Mouse (Mus musculus): Measurements from ENCODE around the gene Gla.
"Not testable (repeated sequence)": the region's sequence is repeated elsewhere in the genome, so short reads cannot be mapped to it uniquely, and the experiment has no call there.

The Gla gene

DNA sequence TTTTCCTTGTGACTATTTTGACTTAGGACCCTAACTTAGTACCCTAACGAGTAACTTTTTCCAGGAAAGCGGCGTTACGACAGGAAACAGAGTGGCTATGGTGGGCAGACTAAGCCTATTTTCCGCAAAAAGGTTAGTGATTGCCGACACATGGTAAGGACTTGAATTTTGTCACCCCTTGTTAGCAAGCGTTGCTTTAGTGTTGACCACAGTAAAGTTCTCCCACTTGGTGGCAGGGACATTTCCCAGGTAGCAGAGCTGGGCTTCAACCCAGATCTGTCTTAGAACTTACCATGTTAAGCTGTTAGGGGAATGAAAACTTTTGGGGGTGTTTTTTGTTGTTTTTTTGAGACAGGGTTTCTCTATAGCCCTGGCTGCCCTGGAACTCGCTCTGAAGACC lies 14.5 kb downstream of the Gla start:
- DNase-seq = no peak

GRCm38 (mm10) chrX:134585103-134586002 lies 15.6 kb downstream of the Gla start, which contains the start of gene Rpl36a:
TSS of gene Rpl36a (plus strand) at chrX:134585654.
- peak; percentile 86 for DNase-seq

GRCm38 (mm10) chrX:134582888-134583669 lies 17.8 kb downstream of the Gla start, which contains the start of gene Btk:
TSS of gene Btk (minus strand) at chrX:134583570.
- no peak for DNase-seq

DNA sequence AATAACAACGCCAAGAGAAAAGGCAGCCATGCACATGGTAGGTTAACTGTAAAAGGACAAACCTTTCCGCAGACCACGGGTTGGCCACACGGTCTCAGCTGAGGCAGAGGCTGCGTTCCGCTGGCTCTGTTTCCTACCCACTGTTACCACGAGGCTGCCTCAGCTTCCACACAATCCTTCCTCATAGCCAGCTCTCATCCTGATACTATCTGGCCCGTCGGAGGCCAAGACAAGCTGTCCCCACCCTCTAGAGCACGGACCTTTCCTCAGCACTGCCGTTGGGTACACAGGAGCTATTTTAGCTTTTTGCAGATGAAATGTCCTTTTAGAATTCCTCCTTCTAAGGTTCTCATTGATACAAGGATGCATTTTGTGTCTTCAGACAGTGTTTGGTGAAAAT lies 18.7 kb downstream of the Gla start:
- DNase-seq = no peak

DNA sequence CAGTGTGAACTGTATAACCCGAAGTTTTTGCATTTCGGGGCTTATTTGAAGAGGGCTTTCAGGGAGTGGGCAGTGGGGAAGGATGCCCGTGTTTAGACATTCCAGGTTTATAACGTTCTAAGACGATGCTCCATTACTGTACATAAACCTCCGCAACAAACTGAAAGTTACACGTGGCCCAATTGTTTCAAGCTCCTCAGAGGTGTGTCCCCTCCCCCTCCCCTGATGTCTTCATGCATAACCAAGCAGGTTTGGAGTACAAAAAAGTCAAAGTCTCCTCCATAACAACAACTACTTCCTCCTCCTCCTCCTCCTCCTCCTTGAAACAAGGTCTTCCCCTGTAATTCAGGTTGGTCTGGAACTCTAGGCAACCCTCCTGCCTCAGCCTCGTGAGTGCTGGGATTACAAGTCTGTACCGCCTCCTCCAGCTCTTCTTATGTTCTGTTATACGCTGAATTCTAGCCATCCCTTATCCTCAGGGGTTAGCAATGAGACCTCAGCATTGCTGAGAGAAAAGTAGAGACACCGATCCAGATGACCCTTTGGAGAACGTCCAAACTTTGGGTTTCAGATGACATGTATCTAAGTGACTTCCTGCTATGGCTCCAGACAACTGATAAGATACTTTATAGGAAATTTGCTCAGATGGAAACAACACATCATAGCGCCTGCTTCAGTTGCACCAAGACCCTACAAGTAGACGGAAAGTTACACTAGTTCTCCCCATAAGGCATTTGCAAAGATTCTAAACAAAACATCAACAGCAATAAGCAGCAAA lies 20.2 kb downstream of the Gla start:
- DNase-seq = no peak

GRCm38 (mm10) chrX:134577896-134578295 lies 23.0 kb downstream of the Gla start:
- no peak for DNase-seq

- DNase-seq = no peak
Observed at GRCm38 (mm10) chrX:134566536-134567222, 34.2 kb downstream of the Gla start.

DNA sequence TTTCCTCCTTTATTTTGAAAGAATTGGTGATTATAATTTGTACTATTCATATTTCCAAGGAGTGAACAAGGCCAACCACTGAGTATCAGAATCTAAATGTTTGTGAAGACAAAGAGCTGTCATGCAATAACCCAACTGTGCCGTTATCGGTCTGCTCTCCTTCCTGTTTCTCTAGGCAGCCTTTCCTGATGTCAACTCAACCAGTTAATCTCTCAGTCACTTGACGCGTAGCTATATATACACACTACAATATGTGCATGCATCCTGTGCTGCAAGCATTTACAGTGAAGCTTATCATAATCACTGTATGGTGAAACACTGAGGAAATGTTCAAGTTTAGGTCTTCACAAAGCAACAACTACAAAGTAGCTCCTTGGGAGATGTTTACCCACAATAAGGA lies 36.6 kb downstream of the Gla start:
- DNase-seq = no peak

DNA sequence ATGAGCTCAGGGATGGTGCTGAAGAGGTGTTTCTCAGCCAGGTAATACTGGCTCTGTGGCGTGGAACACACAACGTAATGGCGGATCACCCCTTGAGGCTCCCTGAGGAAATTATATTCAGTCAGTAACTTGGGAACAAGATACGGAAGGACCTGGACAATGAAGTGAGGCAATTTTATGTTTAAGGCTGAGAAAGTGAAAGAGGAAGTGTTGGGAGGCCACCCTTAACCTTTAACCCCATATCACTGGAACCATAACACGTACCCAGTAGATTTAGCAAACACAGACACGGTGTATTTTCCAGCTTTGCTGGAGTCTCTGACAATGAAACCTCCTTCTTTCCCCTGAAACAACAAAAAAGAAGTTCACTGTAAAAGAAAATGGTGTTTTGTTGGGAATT lies 46.5 kb downstream of the Gla start:
- DNase-seq = no peak

GRCm38 (mm10) chrX:134553326-134553725 lies 47.6 kb downstream of the Gla start:
- DNase-seq = no peak

DNA sequence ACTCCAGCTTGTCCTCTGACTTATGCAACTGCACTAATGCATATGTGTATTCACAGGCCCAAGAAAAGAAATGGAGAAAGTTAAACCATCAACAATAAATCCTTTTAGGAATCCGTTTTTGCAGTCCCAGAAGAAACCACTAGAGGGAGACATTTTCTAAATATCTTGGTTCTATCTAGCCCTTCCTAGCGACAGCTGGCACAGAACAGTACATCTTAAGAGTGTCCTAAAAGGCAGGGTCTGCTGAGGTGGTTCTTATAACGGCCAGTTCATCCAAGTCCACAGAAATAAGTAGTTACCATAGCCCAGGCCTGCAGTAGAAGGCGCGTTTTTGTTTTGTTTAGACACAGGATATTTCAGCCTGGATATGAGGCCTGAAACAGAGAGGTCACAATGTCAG lies 50.0 kb downstream of the Gla start:
- peak; percentile 3 for DNase-seq

DNA sequence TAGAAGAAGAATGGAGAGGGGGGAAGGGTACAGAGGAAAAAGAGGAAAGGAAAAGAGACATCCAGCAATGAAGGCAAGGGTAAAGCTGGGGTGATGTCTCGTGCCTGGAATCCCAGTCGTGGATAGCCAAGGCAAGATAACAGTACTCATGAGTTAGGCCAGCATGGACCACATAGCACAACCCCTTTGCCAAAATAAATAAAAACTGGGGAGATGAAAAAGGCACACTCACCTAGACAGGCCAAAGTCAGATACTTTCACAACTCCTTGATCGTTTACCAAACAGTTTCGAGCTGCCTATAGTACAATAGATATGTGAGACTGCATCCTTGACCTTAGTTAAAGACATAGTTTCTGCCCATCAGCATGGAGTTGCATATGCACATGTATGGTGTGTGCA lies 53.6 kb downstream of the Gla start:
- DNase-seq = no peak

GRCm38 (mm10) chrX:134541955-134542308 lies 59.0 kb downstream of the Gla start:
- no peak for DNase-seq

DNA sequence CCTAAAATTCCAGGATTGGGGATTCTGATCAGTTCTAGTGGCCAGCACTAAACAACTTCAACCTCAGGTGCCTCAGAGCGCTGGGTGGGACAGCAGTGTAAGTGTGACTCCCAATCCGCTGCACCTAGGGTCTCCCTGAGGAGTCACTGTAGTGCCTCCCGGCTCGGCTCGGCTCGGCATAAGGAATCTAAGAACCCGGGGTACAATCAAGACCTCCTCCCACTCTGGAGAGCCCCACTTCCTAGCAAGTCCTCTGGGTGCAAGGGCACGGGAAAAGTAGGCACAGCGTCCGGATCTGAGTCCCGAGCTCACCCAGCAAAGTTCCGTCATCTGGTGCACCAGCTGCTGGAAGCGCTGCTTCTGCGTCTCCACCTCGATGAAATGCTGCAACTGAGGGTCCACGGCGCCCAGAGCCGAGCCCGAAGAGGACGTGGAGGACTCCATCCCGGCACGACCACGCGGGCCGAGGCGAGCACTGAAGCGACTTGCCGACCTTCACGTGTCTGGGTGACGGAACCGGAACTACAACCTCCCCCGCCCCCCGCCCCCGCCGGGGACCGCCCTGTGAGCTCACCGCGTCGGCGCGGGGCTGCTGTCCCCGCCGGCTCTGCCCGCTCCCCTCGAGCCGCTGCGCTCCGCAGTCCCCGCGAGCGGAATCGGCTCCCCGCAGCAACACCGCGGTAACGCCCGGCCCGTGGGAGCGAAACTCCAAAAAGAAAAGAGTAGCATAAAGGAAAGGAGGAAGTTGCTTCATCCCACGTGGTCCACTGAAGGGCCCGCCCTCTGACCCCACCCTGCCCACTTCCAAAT lies 59.6 kb downstream of the Gla start, which contains the start of gene Timm8a1:
Timm8a1 (minus strand) TSS at position 721 of the 810 bp plus-strand sequence.
- peak; percentile 26 for DNase-seq

DNA sequence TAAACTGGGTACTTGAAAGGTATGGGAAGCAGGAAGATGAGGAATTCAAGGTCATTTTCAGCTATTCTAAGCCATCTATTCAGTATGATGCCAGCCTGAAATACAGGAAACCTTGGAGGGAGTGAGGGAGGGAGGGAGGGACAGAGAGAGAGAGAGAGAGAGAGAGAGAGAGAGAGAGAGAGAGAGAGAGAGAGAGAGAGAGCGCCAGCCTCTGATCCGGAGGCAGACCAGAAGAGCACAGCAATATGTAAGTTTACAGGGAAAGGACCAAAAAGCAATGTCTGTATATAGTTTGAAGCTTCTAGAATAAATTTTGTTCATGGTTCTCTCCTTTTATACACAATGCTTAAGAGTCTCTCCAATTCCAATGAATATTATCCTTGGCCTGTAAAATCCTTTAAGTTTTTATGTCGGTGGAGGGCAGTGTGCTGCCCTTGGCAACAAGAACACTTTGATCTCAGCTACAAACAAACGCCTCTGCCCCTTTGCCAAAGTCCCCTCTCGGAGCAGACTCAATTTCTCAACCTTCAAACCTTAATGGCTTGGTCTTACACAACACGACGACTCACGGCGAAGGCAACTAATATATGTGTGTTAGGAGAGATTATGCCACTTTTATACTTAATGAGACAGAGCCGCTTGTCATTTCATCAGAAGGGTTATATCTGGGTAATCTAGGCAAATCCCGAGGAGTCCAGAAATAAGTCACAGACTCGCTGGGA lies 60.4 kb downstream of the Gla start:
- DNase-seq = no peak

DNA sequence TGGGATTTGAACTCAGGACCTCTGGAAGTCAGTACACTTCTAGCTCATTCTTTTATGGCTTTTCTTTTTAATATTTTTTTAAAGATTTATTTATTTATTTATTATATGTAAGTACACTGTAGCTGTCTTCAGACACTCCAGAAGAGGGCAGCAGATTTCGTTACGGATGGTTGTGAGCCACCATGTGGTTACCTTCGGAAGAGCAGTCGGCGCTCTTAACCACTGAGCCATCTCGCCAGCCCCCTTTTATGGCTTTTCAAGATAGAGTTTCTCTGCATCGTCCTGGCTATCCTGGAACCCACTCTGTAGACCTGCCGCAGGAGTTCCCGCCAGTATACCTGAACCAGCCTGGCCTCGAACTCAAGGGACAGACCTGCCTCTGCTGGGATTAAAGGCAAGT lies 61.1 kb downstream of the Gla start:
- DNase-seq = not testable (repeated sequence)
